ENCODE assay signal across 14 mouse cellular contexts in the genomic region with DNA sequence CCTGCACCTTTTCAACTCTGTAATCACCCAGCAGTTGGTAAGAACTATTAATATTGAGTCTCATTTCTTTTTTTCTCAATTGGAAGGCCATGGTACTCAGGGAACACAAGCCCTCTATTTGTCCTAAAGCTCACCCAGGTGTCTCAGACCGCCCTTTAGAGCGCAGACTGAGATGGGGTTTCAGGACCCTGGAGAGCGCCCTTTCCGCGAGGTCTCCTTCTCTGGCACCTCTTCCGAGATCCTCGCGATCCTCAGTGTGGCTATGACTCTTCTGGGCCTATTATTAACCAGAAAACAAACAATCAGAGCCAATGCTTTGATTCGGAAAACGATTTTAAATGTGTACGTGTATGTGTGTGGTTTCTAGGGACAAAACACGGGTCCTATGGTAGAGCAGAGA.
A peak's percentile ranks its signal among the peaks of the same experiment; 100 is the strongest.
DNase-seq lines count a peak whose midpoint lies in the region; ATAC-seq and TF ChIP-seq lines count a peak whose summit lies in the region.
"Had no signal": no experiment of that assay in that cellular context is flagged by ENCODE, and none has a peak within 500 bp of the region (broad histone marks: within the 10 kb centered on the region; RNA-seq: fewer than 3 reads in every experiment).

No protein-coding gene starts in this region.

- ATAC-seq in midbrain, embryonic 11.5 days (ENCODE audit: low FRiP score) = no peak
- ATAC-seq in midbrain, embryonic 16.5 days = no peak

- peak; percentile 1 to 13 for DNase-seq in heart, postnatal 36 days
- DNase-seq in heart, postnatal 25 days (ENCODE audit: low spot score) = no peak
- DNase-seq in midbrain, embryonic 11.5 days (ENCODE audit: low spot score, missing footprints) = peak; percentile 90
- DNase-seq in embryo, embryonic 10 days (ENCODE audit: low spot score) = peak; percentile 62
- no peak for DNase-seq in spleen, postnatal 4 days (ENCODE audit: low spot score in 2 of 2)
- no peak for DNase-seq in ovary, postnatal 10 days (ENCODE audit: low spot score)
- DNase-seq: cerebellum, adult 11-12 months; gastrocnemius, postnatal 14 days had no signal

- no peak overlapping the region for H3K27ac ChIP-seq in midbrain, embryonic 11.5 days (ENCODE audit: low read depth, low read length)
- H3K27ac ChIP-seq in midbrain, embryonic 16.5 days (ENCODE audit: low read length) = no peak overlapping the region
- H3K27ac ChIP-seq: hindbrain, embryonic 15.5 days; limb, embryonic 15.5 days; neural tube, embryonic 12.5 days had no signal

- WGBS in midbrain, embryonic 11.5 days = 47% methylated on average over 12 of the region's 12 CpGs
- WGBS in midbrain, embryonic 16.5 days = 43% methylated on average over 12 of the region's 12 CpGs

- no peak overlapping the region for H3K4me2 ChIP-seq in midbrain, embryonic 11.5 days
- H3K4me2 ChIP-seq in midbrain, embryonic 16.5 days (ENCODE audit: low read length) = no peak overlapping the region
- H3K4me2 ChIP-seq in myocyte (ENCODE audit: low read depth) = no peak overlapping the region
- H3K4me2 ChIP-seq: hindbrain, embryonic 15.5 days; limb, embryonic 15.5 days; neural tube, embryonic 12.5 days had no signal

- H3K79me2 ChIP-seq in myocyte (ENCODE audit: control insufficient read depth, insufficient read depth) = no peaks in the 10 kb centered on the region

- no peak overlapping the region for H3ac ChIP-seq in myocyte (ENCODE audit: control insufficient read depth, insufficient read length)

- TF ChIP-seq POLR2A in myocyte (IDR thresholded peaks at IDR 0.05; ENCODE audit: insufficient read length, low read depth) = no peak

- no peaks in the 10 kb centered on the region for H3K36me3 ChIP-seq in midbrain, embryonic 11.5 days (ENCODE audit: control insufficient read depth, insufficient read depth, low read length)
- no peaks in the 10 kb centered on the region for H3K36me3 ChIP-seq in midbrain, embryonic 16.5 days (ENCODE audit: control insufficient read depth, insufficient read depth, low read length)
- no peaks in the 10 kb centered on the region for H3K36me3 ChIP-seq in myocyte (ENCODE audit: control insufficient read depth, insufficient read depth)
- H3K36me3 ChIP-seq: hindbrain, embryonic 15.5 days; limb, embryonic 15.5 days; neural tube, embryonic 12.5 days had no signal

- H3K4me3 ChIP-seq in midbrain, embryonic 11.5 days (ENCODE audit: low read depth, low read length) = no peak overlapping the region
- H3K4me3 ChIP-seq in midbrain, embryonic 16.5 days (ENCODE audit: low read depth, low read length) = no peak overlapping the region
- no peak overlapping the region for H3K4me3 ChIP-seq in myocyte
- H3K4me3 ChIP-seq: hindbrain, embryonic 15.5 days; limb, embryonic 15.5 days; neural tube, embryonic 12.5 days had no signal

- no peaks in the 10 kb centered on the region for H3K27me3 ChIP-seq in midbrain, embryonic 11.5 days (ENCODE audit: control insufficient read depth, insufficient read depth, low read length)
- no peaks in the 10 kb centered on the region for H3K27me3 ChIP-seq in midbrain, embryonic 16.5 days (ENCODE audit: control insufficient read depth, insufficient read depth, low read depth, low read length)
- H3K27me3 ChIP-seq in myocyte (ENCODE audit: control insufficient read depth, insufficient read depth, insufficient read length) = no peaks in the 10 kb centered on the region
- H3K27me3 ChIP-seq: CH12.LX; hindbrain, embryonic 15.5 days; limb, embryonic 15.5 days; neural tube, embryonic 12.5 days had no signal

- H3K9ac ChIP-seq in midbrain, embryonic 11.5 days (ENCODE audit: low read length) = no peak overlapping the region
- no peak overlapping the region for H3K9ac ChIP-seq in midbrain, embryonic 16.5 days (ENCODE audit: low read depth, low read length)
- H3K9ac ChIP-seq: hindbrain, embryonic 15.5 days; limb, embryonic 15.5 days; neural tube, embryonic 12.5 days had no signal

- intact Hi-C loops in heart, postnatal 36 days (cut with DNase I) = no loop called here
- intact Hi-C loops in heart, postnatal 25 days (cut with DNase I) = no loop called here

- no peaks in the 10 kb centered on the region for H3K9me3 ChIP-seq in midbrain, embryonic 11.5 days (ENCODE audit: control insufficient read depth, low read length)
- no peaks in the 10 kb centered on the region for H3K9me3 ChIP-seq in midbrain, embryonic 16.5 days (replicated peaks; ENCODE audit: control insufficient read depth, low read length, poor library complexity, severe bottlenecking)
- H3K9me3 ChIP-seq: hindbrain, embryonic 15.5 days; limb, embryonic 15.5 days; neural tube, embryonic 12.5 days had no signal

- no peaks in the 10 kb centered on the region for H3K4me1 ChIP-seq in midbrain, embryonic 11.5 days (ENCODE audit: control insufficient read depth, insufficient read depth, low read length)
- no peaks in the 10 kb centered on the region for H3K4me1 ChIP-seq in midbrain, embryonic 16.5 days (ENCODE audit: control insufficient read depth, insufficient read depth, low read length)
- H3K4me1 ChIP-seq: hindbrain, embryonic 15.5 days; limb, embryonic 15.5 days; neural tube, embryonic 12.5 days had no signal

TF ChIP-seq in myocyte, 11 proteins besides CTCF, POLR2A, EP300 and RAD21:
- TF ChIP-seq MYOG (IDR thresholded peaks at IDR 0.05; ENCODE audit: control insufficient read depth in 1 of 3, insufficient read depth in 1 of 3, insufficient read length in 2 of 3, low read depth in 2 of 3) = no peak
- peak; percentile 50 for TF ChIP-seq REST (IDR thresholded peaks at IDR 0.05; ENCODE audit: insufficient read depth, insufficient read length)

Comparison
In these comparisons a context has a peak if more than half of its experiments do, and no peak if none do; other contexts are left out.
1. DNase-seq: peak in heart, postnatal 36 days (2 of 2), midbrain, embryonic 11.5 days (single experiment) and embryo, embryonic 10 days (single experiment); none in heart, postnatal 25 days (single experiment), spleen, postnatal 4 days (0 of 2) and ovary, postnatal 10 days (single experiment).